Mouse (Mus musculus): ENCODE measurements around the gene Slc25a23.

The Slc25a23 gene

GRCm38 (mm10) chr17:57029691-57030090 is 30.0 kb downstream of the Slc25a23 start:
- ATAC-seq (ENCODE audit: insufficient number of reproducible peaks, low FRiP score, low TSS enrichment), result no peak

GRCm38 (mm10) chr17:57027471-57027870 is 32.2 kb downstream of the Slc25a23 start:
- no peak for ATAC-seq (ENCODE audit: insufficient number of reproducible peaks, low FRiP score, low TSS enrichment)

GRCm38 (mm10) chr17:57020960-57021359 is 38.7 kb downstream of the Slc25a23 start:
- ATAC-seq (ENCODE audit: insufficient number of reproducible peaks, low FRiP score, low TSS enrichment), result no peak

- ATAC-seq (ENCODE audit: insufficient number of reproducible peaks, low FRiP score, low TSS enrichment), result no peak
These were observed 40.0 kb downstream of the Slc25a23 start for GRCm38 (mm10) chr17:57019693-57020092.

- ATAC-seq (ENCODE audit: insufficient number of reproducible peaks, low FRiP score, low TSS enrichment), result no peak
These were observed 47.3 kb downstream of the Slc25a23 start for GRCm38 (mm10) chr17:57012245-57012795.

- ATAC-seq (ENCODE audit: insufficient number of reproducible peaks, low FRiP score, low TSS enrichment), result peak; percentile 94
These were observed 48.2 kb downstream of the Slc25a23 start, which contains the start of the genes Gtf2f1 and Gm17949 for GRCm38 (mm10) chr17:57011236-57012141. TSS of gene Gtf2f1 (minus strand) at chr17:57011288. TSS of gene Gm17949 (plus strand) at chr17:57011469.

- peak; percentile 19; the same call in 1 of the 2 replicates for ATAC-seq (ENCODE audit: insufficient number of reproducible peaks, low FRiP score, low TSS enrichment)
These were observed 48.8 kb downstream of the Slc25a23 start for GRCm38 (mm10) chr17:57010911-57011235.

GRCm38 (mm10) chr17:57007137-57007905 is 52.3 kb downstream of the Slc25a23 start:
- no peak for ATAC-seq (ENCODE audit: insufficient number of reproducible peaks, low FRiP score, low TSS enrichment)

GRCm38 (mm10) chr17:57003994-57004393 is 55.7 kb downstream of the Slc25a23 start:
- ATAC-seq (ENCODE audit: insufficient number of reproducible peaks, low FRiP score, low TSS enrichment), result no peak

GRCm38 (mm10) chr17:57001228-57001627 is 58.4 kb downstream of the Slc25a23 start:
- ATAC-seq (ENCODE audit: insufficient number of reproducible peaks, low FRiP score, low TSS enrichment), result no peak

GRCm38 (mm10) chr17:56999968-57000609 is 59.6 kb downstream of the Slc25a23 start, which contains the start of gene Pspn:
TSS of gene Pspn (minus strand) at chr17:57000018.
- no peak for ATAC-seq (ENCODE audit: insufficient number of reproducible peaks, low FRiP score, low TSS enrichment)

- ATAC-seq (ENCODE audit: insufficient number of reproducible peaks, low FRiP score, low TSS enrichment), result no peak
These were observed 60.2 kb downstream of the Slc25a23 start for GRCm38 (mm10) chr17:56999414-56999813.

GRCm38 (mm10) chr17:56997029-56997667 is 62.5 kb downstream of the Slc25a23 start, which contains the start of gene Alkbh7:
TSS of gene Alkbh7 (plus strand) at chr17:56997339.
- peak; percentile 97 for ATAC-seq (ENCODE audit: insufficient number of reproducible peaks, low FRiP score, low TSS enrichment)

GRCm38 (mm10) chr17:56996506-56996905 is 63.2 kb downstream of the Slc25a23 start:
- ATAC-seq (ENCODE audit: insufficient number of reproducible peaks, low FRiP score, low TSS enrichment), result no peak

- no peak for ATAC-seq (ENCODE audit: insufficient number of reproducible peaks, low FRiP score, low TSS enrichment)
These were observed 64.6 kb downstream of the Slc25a23 start for GRCm38 (mm10) chr17:56995046-56995445.

Data from cerebellum, adult (tissue).